ENCODE assay signal across 9 mouse cellular contexts in genomic region chr9:44144023-44144717, GRCm38 (mm10). TPM values are rescaled to one million over a fixed set of nuclear protein-coding genes. Genes with fewer than 3 reads are reported as not detected.
DNase-seq lines count a peak whose midpoint lies in the region; ATAC-seq lines count a peak whose summit lies in the region.
"Had no signal": no experiment of that assay in that cellular context is flagged by ENCODE, and none has a peak within 500 bp of the region (broad histone marks: within the 10 kb centered on the region; RNA-seq: fewer than 3 reads in every experiment).

No protein-coding gene starts in this region.

- no peaks in the 10 kb centered on the region for H3K27me3 ChIP-seq in hindbrain, embryonic 11.5 days (ENCODE audit: control insufficient read depth, insufficient read depth, low read length)
- no peaks in the 10 kb centered on the region for H3K27me3 ChIP-seq in hindbrain, embryonic 10.5 days (ENCODE audit: insufficient read depth, poor library complexity, severe bottlenecking)
- H3K27me3 ChIP-seq in limb, embryonic 10.5 days (ENCODE audit: low read depth, poor library complexity, severe bottlenecking) = no peaks in the 10 kb centered on the region
- no peaks in the 10 kb centered on the region for H3K27me3 ChIP-seq in neural tube, embryonic 15.5 days (replicated peaks)

- H3K27ac ChIP-seq in hindbrain, embryonic 11.5 days (ENCODE audit: low read depth, low read length) = no peak overlapping the region
- H3K27ac ChIP-seq in hindbrain, embryonic 10.5 days = no peak overlapping the region
- H3K27ac ChIP-seq in limb, embryonic 10.5 days = no peak overlapping the region
- H3K27ac ChIP-seq in neural tube, embryonic 15.5 days (replicated peaks) = no peak overlapping the region
- H3K27ac ChIP-seq: macrophage had no signal

- H3K9ac ChIP-seq in hindbrain, embryonic 11.5 days (ENCODE audit: low read depth, low read length) = no peak overlapping the region
- H3K9ac ChIP-seq in neural tube, embryonic 15.5 days (replicated peaks) = no peak overlapping the region

- DNase-seq in hindbrain, embryonic 11.5 days (ENCODE audit: low spot score) = peak; percentile 33
- DNase-seq in hindbrain, embryonic 10.5 days (ENCODE audit: low spot score) = no peak
- DNase-seq in MN1 (ENCODE audit: low spot score) = peak; percentile 54
- DNase-seq in cerebellum, adult 9-10 months = peak; percentile 83
- peak; percentile 70 for DNase-seq in kidney, postnatal 10 days
- no peak for DNase-seq in limb, embryonic 10.5 days (ENCODE audit: low spot score)

- no peak for ATAC-seq in hindbrain, embryonic 11.5 days (ENCODE audit: low FRiP score)
- no peak for ATAC-seq in activated CD4-positive, CD25-positive, alpha-beta regulatory T cell, adult 4 months
- no peak for ATAC-seq in neural tube, embryonic 15.5 days (ENCODE audit: low FRiP score)

- WGBS in hindbrain, embryonic 11.5 days = 30% methylated on average over 7 of the region's 8 CpGs
- WGBS in hindbrain, embryonic 10.5 days = 27% methylated on average over 7 of the region's 8 CpGs
- 31% methylated on average over 7 of the region's 8 CpGs for WGBS in limb, embryonic 10.5 days
- 45% methylated on average over 6 of the region's 8 CpGs for WGBS in neural tube, embryonic 15.5 days

- no peaks in the 10 kb centered on the region for H3K9me3 ChIP-seq in hindbrain, embryonic 11.5 days (ENCODE audit: control insufficient read depth, low read length)
- H3K9me3 ChIP-seq in hindbrain, embryonic 10.5 days = no peaks in the 10 kb centered on the region
- H3K9me3 ChIP-seq in limb, embryonic 10.5 days (replicated peaks) = no peaks in the 10 kb centered on the region
- no peaks in the 10 kb centered on the region for H3K9me3 ChIP-seq in neural tube, embryonic 15.5 days (replicated peaks)

- H3K36me3 ChIP-seq in hindbrain, embryonic 11.5 days (ENCODE audit: control insufficient read depth, insufficient read depth, low read length) = no peaks in the 10 kb centered on the region
- H3K36me3 ChIP-seq in hindbrain, embryonic 10.5 days = peaks cover 73% of the 10 kb centered on the region
- H3K36me3 ChIP-seq in limb, embryonic 10.5 days = peaks cover 82% of the 10 kb centered on the region
- H3K36me3 ChIP-seq in neural tube, embryonic 15.5 days = peaks cover 32% of the 10 kb centered on the region

- no peak overlapping the region for H3K4me2 ChIP-seq in hindbrain, embryonic 11.5 days (replicated peaks; ENCODE audit: low read depth, low read length)
- H3K4me2 ChIP-seq in neural tube, embryonic 15.5 days = no peak overlapping the region

- no peak overlapping the region for H3K4me3 ChIP-seq in hindbrain, embryonic 11.5 days (ENCODE audit: low read depth, low read length)
- H3K4me3 ChIP-seq in hindbrain, embryonic 10.5 days = no peak overlapping the region
- H3K4me3 ChIP-seq in limb, embryonic 10.5 days = no peak overlapping the region
- H3K4me3 ChIP-seq in neural tube, embryonic 15.5 days (replicated peaks) = no peak overlapping the region

- H3K4me1 ChIP-seq in hindbrain, embryonic 11.5 days (replicated peaks; ENCODE audit: control insufficient read depth, insufficient read depth, low read length) = no peaks in the 10 kb centered on the region
- peaks cover 30% of the 10 kb centered on the region for H3K4me1 ChIP-seq in hindbrain, embryonic 10.5 days (replicated peaks)
- H3K4me1 ChIP-seq in limb, embryonic 10.5 days = peaks cover 4% of the 10 kb centered on the region; the same call in 1 of the 2 replicates
- no peaks in the 10 kb centered on the region for H3K4me1 ChIP-seq in neural tube, embryonic 15.5 days

RNA-seq across cellular contexts. Expression of gene Mcam, which starts 9.9 kb away (rescaled TPM):
- 13.0 and 14.3 TPM in 2 replicates for polyA plus RNA-seq in hindbrain, embryonic 11.5 days (2014; fragmentation: Nextera tagmentation; extraction: Ambion mirVana)
- polyA plus RNA-seq in hindbrain, embryonic 10.5 days (2016; fragmentation: Nextera tagmentation; extraction: Ambion mirVana) = 10.8 and 11.2 TPM in 2 replicates
- polyA plus RNA-seq in limb, embryonic 10.5 days (2016; fragmentation: Nextera tagmentation; extraction: Ambion mirVana) = 9.8 and 10.1 TPM in 2 replicates
- polyA plus RNA-seq in activated CD4-positive, CD25-positive, alpha-beta regulatory T cell, adult 4 months (2017; shearing (Covaris generic)) = under 1 TPM in 1 of 2 experiments, not detected in 1; 0.16 TPM
- polyA plus RNA-seq in neural tube, embryonic 15.5 days (2015; fragmentation: Nextera tagmentation; extraction: Ambion mirVana) = 17.3 and 22.6 TPM in 2 replicates
- polyA plus RNA-seq: macrophage had no signal

RNA-seq across cellular contexts. Expression of gene Rnf26, which starts 30.9 kb away (rescaled TPM):
- polyA plus RNA-seq in hindbrain, embryonic 11.5 days (2014; fragmentation: Nextera tagmentation; extraction: Ambion mirVana) = 43.7 and 51.8 TPM in 2 replicates
- polyA plus RNA-seq in hindbrain, embryonic 10.5 days (2016; fragmentation: Nextera tagmentation; extraction: Ambion mirVana) = 75.6 and 76.9 TPM in 2 replicates
- polyA plus RNA-seq in limb, embryonic 10.5 days (2016; fragmentation: Nextera tagmentation; extraction: Ambion mirVana) = 88.1 and 97.0 TPM in 2 replicates
- polyA plus RNA-seq in activated CD4-positive, CD25-positive, alpha-beta regulatory T cell, adult 4 months (2017; shearing (Covaris generic)) = 1 to 10 TPM; 3.2 to 7.9 TPM
- polyA plus RNA-seq in neural tube, embryonic 15.5 days (2015; fragmentation: Nextera tagmentation; extraction: Ambion mirVana) = 33.7 and 42.5 TPM in 2 replicates

RNA-seq across cellular contexts. Expression of gene Gm49380, which starts 30.9 kb away (rescaled TPM):
- polyA plus RNA-seq in hindbrain, embryonic 11.5 days (2014; fragmentation: Nextera tagmentation; extraction: Ambion mirVana) = 0.29 and 0.38 TPM in 2 replicates
- polyA plus RNA-seq in hindbrain, embryonic 10.5 days (2016; fragmentation: Nextera tagmentation; extraction: Ambion mirVana) = 0.22 and 0.75 TPM in 2 replicates
- polyA plus RNA-seq in limb, embryonic 10.5 days (2016; fragmentation: Nextera tagmentation; extraction: Ambion mirVana) = 0.10 and 0.35 TPM in 2 replicates
- polyA plus RNA-seq in activated CD4-positive, CD25-positive, alpha-beta regulatory T cell, adult 4 months (2017; shearing (Covaris generic)) = not detected
- 0.15 and 0.58 TPM in 2 replicates for polyA plus RNA-seq in neural tube, embryonic 15.5 days (2015; fragmentation: Nextera tagmentation; extraction: Ambion mirVana)

RNA-seq across cellular contexts. Expression of gene C1qtnf5, which starts 37.1 kb away (rescaled TPM):
- 0.82 and 1.2 TPM in 2 replicates for polyA plus RNA-seq in hindbrain, embryonic 11.5 days (2014; fragmentation: Nextera tagmentation; extraction: Ambion mirVana)
- 0.31 and 1.1 TPM in 2 replicates for polyA plus RNA-seq in hindbrain, embryonic 10.5 days (2016; fragmentation: Nextera tagmentation; extraction: Ambion mirVana)
- 0.24 TPM in 1 of 2 replicates, not detected in the other for polyA plus RNA-seq in limb, embryonic 10.5 days (2016; fragmentation: Nextera tagmentation; extraction: Ambion mirVana)
- polyA plus RNA-seq in activated CD4-positive, CD25-positive, alpha-beta regulatory T cell, adult 4 months (2017; shearing (Covaris generic)) = not detected
- 5.8 and 9.3 TPM in 2 replicates for polyA plus RNA-seq in neural tube, embryonic 15.5 days (2015; fragmentation: Nextera tagmentation; extraction: Ambion mirVana)
- polyA plus RNA-seq: macrophage had no signal

RNA-seq across cellular contexts. Expression of gene Mfrp, which starts 42.6 kb away (rescaled TPM):
- 0.10 and 0.23 TPM in 2 replicates for polyA plus RNA-seq in hindbrain, embryonic 11.5 days (2014; fragmentation: Nextera tagmentation; extraction: Ambion mirVana)
- 0.14 and 0.30 TPM in 2 replicates for polyA plus RNA-seq in hindbrain, embryonic 10.5 days (2016; fragmentation: Nextera tagmentation; extraction: Ambion mirVana)
- 0.13 and 0.14 TPM in 2 replicates for polyA plus RNA-seq in limb, embryonic 10.5 days (2016; fragmentation: Nextera tagmentation; extraction: Ambion mirVana)
- not detected for polyA plus RNA-seq in activated CD4-positive, CD25-positive, alpha-beta regulatory T cell, adult 4 months (2017; shearing (Covaris generic))
- 0.08 and 0.28 TPM in 2 replicates for polyA plus RNA-seq in neural tube, embryonic 15.5 days (2015; fragmentation: Nextera tagmentation; extraction: Ambion mirVana)
- polyA plus RNA-seq: macrophage had no signal

Comparison
In these comparisons a context has a peak if more than half of its experiments do, and no peak if none do; other contexts are left out.
1. DNase-seq: peak in hindbrain, embryonic 11.5 days (single experiment), MN1 (single experiment), cerebellum, adult 9-10 months (single experiment) and kidney, postnatal 10 days (single experiment); none in hindbrain, embryonic 10.5 days (single experiment) and limb, embryonic 10.5 days (single experiment).